Mouse (Mus musculus) heart, embryonic 13.5 days (tissue): ENCODE results near the gene Nod2. TPM values are rescaled to one million over a fixed set of nuclear protein-coding genes. Genes with fewer than 3 reads are reported as not detected.

ENCODE experiments used
- ATAC-seq: fragments of 200-750 bp; cut with Nextera tagmentation; 2 replicates; pipeline ENCODE4 v1.8.0; 2017; ENCODE audit warnings: moderate TSS enrichment; ENCODE audit not compliant: insufficient number of reproducible peaks, low FRiP score, low TSS enrichment; ENCODE audit errors: extremely low read depth
- H3K27ac ChIP-seq: fragments of 300-500 bp; sonication (generic); replicated peaks from 2 replicates; pipeline ENCODE4 v1.5.1; 2015; ENCODE audit warnings: moderate library complexity, mild to moderate bottlenecking, inconsistent platforms
- H3K27me3 ChIP-seq: fragments of 300-500 bp; sonication (generic); replicated peaks from 2 replicates; pipeline ENCODE4 v1.6.1; 2015; ENCODE audit warnings: mild to moderate bottlenecking, inconsistent platforms
- H3K36me3 ChIP-seq: fragments of 300-500 bp; sonication (generic); 2 replicates; pipeline ENCODE4 v1.6.1; 2015; ENCODE audit warnings: mild to moderate bottlenecking, inconsistent platforms
- H3K4me1 ChIP-seq: fragments of 300-500 bp; sonication (generic); 2 replicates; pipeline ENCODE4 v1.6.1; 2015; ENCODE audit warnings: inconsistent platforms
- H3K4me2 ChIP-seq: fragments of 300-500 bp; sonication (generic); 2 replicates; pipeline ENCODE4 v1.6.1; 2015; ENCODE audit warnings: inconsistent platforms, mild to moderate bottlenecking, moderate library complexity
- H3K4me3 ChIP-seq: fragments of 300-500 bp; sonication (generic); 2 replicates; pipeline ENCODE4 v1.5.1; 2015; ENCODE audit warnings: moderate library complexity, mild to moderate bottlenecking, inconsistent platforms
- H3K9ac ChIP-seq: fragments of 300-500 bp; sonication (generic); 2 replicates; pipeline ENCODE4 v1.6.1; 2015; ENCODE audit warnings: inconsistent platforms, mild to moderate bottlenecking, moderate library complexity
- H3K9me3 ChIP-seq: fragments of 300-500 bp; sonication (generic); 2 replicates; pipeline ENCODE4 v1.6.1; 2016; ENCODE audit warnings: inconsistent platforms
- WGBS: fragments of 180-500 bp; shearing (Covaris S2); methylation state at CpG from one replicate; pipeline ENCODE4 v1.1.7; 2015; ENCODE audit warnings: mixed read lengths; 5-methylcytosine and 5-hydroxymethylcytosine counted together
- polyA plus RNA-seq: library from polyadenylated mRNA; unstranded; fragments of >200 nt; fragmentation: Nextera tagmentation; extraction: Ambion mirVana; gene quantifications from 2 replicates; pipeline ENCODE4 v1.2.1, GENCODE M21; 2015

The Nod2 gene
- polyA plus RNA-seq = 0.05 and 0.08 TPM in 2 replicates

DNA sequence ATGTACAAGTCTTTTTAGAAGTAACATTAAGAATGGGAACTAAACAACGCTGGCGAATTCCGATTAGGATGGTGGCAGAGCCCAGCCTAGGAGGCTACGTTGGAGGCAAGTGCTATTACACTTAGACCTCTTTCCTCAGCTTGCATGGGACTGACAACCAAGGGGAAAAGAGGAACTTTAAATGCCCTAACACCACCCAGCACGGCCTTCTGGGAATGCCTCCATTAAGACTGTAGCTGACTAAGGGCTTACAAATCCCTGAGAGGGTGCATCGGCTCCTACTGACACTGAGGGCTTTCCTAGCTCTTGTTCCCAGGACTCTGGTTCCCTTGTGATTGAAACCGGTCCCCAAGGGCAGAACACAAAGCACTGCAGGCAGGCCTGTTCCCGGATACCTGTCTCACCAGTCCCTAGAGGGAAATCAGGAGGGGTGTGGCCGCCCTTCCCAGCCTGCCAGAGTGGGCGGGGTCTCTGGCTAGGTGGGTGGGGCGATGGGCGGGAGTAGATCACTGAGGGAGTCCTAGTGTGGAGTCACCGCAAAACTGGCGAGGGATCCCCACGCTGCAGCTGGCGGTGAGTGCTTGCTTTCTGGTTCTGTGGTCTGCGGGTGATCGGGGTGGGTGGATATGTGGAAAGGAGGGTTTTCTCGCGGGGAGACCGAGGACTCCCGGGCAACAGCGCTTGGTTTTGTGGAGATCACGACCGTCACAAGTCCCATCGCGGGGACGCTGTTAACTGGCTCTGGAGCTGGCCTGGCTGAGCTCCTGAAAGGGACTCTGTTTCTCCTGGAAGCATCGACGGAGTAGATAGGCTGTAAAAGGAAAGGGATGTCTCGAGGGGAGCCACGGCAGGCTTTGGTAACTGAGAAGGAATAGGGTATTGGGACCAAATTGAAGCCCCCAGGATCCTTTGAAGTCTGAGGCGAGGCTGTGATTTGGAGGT lies at the start of gene Nod2:
Gene Nod2 (plus strand): TSS at position 479 of the 942 bp plus-strand sequence.
- H3K27ac ChIP-seq = no peak within 1 kb of the TSS
- H3K4me3 ChIP-seq = peak within 1 kb of the TSS; percentile 48
- no peaks in the 10 kb centered on the region for H3K36me3 ChIP-seq
- H3K4me1 ChIP-seq = peaks cover 12% of the 10 kb centered on the region
- 9% methylated on average over 33 of the region's 33 CpGs for WGBS
- no peak; the same call in 1 of the 2 replicates for ATAC-seq
- peaks cover 29% of the 10 kb centered on the region for H3K27me3 ChIP-seq
- no peaks in the 10 kb centered on the region for H3K9me3 ChIP-seq
- peak within 1 kb of the TSS; percentile 45 for H3K9ac ChIP-seq
- peak within 1 kb of the TSS; percentile 75 for H3K4me2 ChIP-seq

DNA sequence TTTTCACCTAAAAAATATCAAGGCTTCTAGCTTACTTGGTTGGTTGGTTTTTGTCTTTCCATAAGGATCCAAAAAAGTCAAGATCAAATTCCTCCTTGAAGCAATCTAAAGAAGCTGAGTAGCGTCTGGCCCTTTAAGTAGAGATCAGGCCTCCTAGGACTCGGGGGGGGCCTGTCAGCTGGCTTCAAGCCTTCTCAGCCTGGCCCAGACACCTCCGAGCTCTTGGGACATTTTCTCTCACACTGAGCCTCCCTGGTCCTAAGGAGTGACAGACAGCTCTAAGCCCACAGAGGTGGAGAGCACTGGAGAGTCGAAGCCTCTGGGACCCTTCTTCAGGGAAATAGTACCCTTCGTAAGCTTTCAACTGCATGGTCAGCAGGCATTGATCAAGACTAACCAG lies 48.5 kb upstream of the Nod2 start:
- H3K9ac ChIP-seq = no peak overlapping the region
- peaks cover 8% of the 10 kb centered on the region; the same call in 1 of the 2 replicates for H3K9me3 ChIP-seq
- no peak overlapping the region for H3K4me3 ChIP-seq
- 0 out of 2 replicates have a peak, but pooled peaks cover 3% of the 10 kb centered on the region for H3K27me3 ChIP-seq
- no peak overlapping the region for H3K27ac ChIP-seq
- 60% methylated on average over 5 of the region's 5 CpGs for WGBS
- H3K4me2 ChIP-seq = no peak overlapping the region
- ATAC-seq = no peak
- H3K36me3 ChIP-seq = no peaks in the 10 kb centered on the region
- H3K4me1 ChIP-seq = no peaks in the 10 kb centered on the region

DNA sequence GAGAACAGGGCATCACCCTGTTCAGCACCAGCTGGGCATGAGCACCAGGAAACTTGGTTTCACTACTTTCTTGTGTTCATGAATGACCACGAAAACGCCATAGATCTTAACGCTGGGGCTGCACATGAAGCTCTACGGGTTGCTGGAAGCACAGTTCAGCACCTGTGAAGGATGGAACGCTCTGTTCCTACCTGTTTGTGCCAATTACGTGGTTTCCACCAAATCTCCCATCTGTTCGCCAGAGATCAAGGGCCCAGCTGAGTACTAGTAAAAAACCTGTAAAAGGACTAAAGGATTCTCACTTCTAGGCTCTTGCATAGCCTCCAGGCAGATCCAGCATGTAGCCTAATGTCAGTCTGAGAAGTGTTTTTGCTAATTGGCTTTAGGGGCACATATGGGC lies 47.6 kb upstream of the Nod2 start:
- peaks cover 8% of the 10 kb centered on the region; the same call in 1 of the 2 replicates for H3K9me3 ChIP-seq
- H3K4me1 ChIP-seq = peaks cover 7% of the 10 kb centered on the region
- no peaks in the 10 kb centered on the region for H3K36me3 ChIP-seq
- ATAC-seq = no peak
- 75% methylated on average over 7 of the region's 7 CpGs for WGBS
- no peak overlapping the region for H3K27ac ChIP-seq
- H3K4me2 ChIP-seq = no peak overlapping the region
- no peak overlapping the region for H3K4me3 ChIP-seq
- 0 out of 2 replicates have a peak, but pooled peaks cover 3% of the 10 kb centered on the region for H3K27me3 ChIP-seq
- no peak overlapping the region for H3K9ac ChIP-seq

DNA sequence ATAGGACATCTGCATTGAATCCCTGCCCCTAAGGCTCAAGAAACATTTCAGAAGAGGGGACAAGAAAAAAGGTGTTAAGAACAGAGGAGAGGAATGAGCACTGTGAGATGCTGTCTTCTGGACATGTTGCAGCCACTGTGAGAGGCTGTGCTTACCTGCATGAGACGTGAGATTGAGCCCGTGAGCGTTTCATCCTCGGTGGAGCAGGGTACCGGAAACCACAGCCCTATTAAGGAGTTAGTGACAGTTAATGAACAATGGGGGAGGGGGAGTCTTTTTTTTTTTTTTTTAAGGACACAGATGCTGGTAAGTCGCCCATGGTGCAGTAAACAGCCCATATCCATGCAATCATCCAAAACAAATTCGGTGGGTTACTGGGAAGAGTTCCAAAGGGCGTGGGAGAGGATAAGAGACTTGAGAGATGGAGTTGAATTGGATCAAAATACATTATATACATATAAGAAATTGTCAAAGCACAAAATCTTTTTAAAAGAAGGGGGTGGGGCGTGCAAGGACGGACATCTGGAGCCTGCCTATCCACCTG lies 43.6 kb upstream of the Nod2 start:
- Histone ChIP-seq H3K4me3 (peak overlapping the region; percentile 30), H3K4me1 (peaks cover 17% of the 10 kb centered on the region), H3K9ac (no peak overlapping the region), H3K4me2 (peak overlapping the region; percentile 56), H3K27me3 (0 out of 2 replicates have a peak, but pooled peaks cover 3% of the 10 kb centered on the region), H3K27ac (no peak overlapping the region), H3K9me3 (peaks cover 8% of the 10 kb centered on the region; the same call in 1 of the 2 replicates), H3K36me3 (no peaks in the 10 kb centered on the region)
- no peak for ATAC-seq
- WGBS = 16% methylated on average over 10 of the region's 10 CpGs

DNA sequence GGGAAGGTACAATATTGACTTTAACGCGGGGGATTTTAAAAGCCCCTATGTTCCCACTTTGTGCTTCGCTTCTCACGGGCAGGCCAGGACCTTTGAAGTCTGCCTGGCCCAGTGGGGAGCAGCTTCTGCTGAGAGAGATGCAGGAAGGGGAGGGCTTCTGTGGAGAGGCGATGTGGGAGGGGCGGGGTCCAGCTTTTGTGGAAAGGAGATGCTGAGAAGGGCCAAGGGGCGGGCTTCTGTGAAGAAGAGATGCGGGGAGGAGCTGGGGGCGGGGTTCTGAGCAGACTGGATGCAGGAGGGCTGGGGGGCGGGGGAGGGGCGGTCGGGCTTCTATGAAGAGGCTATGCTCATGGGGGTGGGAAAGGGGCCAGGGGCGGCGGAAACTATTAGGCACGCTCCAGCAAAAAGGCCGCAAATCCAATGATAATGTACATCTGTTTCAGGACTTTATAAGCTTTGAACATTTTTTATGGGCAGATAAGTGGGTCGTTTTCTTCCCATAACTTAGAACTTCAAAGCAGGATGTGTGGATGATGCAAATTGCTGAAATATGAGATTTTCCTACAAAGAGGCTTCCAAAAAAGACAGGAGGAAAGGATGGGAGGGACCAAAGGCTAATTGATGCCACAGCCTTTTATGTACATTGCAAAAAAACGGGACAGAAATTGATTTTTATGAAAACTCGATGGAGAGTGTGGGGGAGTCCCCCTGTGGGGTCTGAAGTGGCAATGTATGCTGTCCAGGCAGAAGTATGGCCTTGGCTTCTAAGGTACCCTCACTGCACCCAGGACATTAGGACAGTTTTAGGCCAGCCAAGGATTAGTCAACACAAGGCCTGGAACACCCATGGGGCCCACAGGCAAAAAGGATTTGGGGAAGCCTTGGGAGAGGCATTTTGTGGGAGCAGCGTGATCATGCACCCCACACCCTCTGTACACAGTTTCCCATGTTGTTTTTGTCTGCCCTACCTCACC lies 42.8 kb upstream of the Nod2 start:
- peak overlapping the region; percentile 56 for H3K4me2 ChIP-seq
- H3K27me3 ChIP-seq = 0 out of 2 replicates have a peak, but pooled peaks cover 3% of the 10 kb centered on the region
- ATAC-seq = peak; percentile 22; the same call in 1 of the 2 replicates
- H3K4me3 ChIP-seq = peak overlapping the region; percentile 30
- no peak overlapping the region for H3K27ac ChIP-seq
- WGBS = 11% methylated on average over 18 of the region's 20 CpGs
- H3K9me3 ChIP-seq = peaks cover 8% of the 10 kb centered on the region; the same call in 1 of the 2 replicates
- H3K4me1 ChIP-seq = peaks cover 17% of the 10 kb centered on the region
- H3K9ac ChIP-seq = no peak overlapping the region
- H3K36me3 ChIP-seq = no peaks in the 10 kb centered on the region

DNA sequence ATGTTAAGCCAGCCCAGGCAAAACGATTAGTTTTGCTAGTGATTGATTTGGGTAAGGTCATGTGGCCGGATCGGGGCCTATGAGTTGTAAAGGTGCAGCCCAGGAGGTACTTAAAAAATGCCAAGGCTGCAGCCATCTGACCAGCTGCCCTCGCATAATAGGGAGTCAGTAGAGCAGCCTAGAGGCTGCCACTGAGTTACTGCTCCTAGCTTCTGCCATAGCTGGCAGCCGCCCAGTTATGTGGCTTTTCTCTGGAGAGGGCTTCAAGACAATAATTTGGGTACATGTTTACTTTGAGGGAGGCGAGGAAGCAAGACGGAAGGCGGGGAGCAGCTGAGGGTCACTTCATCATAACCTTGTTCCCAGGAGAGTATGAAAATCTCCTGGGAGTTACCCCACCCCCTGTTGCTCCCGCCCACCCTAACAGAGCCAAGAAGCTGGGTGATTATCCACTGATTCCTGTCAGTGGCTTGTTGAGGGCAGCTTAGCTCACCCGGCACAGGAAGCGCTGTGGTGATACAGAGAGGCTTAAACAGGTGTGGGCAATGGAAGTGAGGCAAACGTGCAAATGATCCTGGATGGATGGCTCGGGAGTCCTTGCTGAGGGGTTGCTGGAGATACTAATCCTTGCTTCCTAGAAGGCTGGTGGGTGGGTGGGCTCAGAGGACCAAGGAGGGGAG lies 41.6 kb upstream of the Nod2 start:
- H3K4me2 ChIP-seq = no peak overlapping the region
- peaks cover 17% of the 10 kb centered on the region for H3K4me1 ChIP-seq
- H3K27ac ChIP-seq = no peak overlapping the region
- peaks cover 8% of the 10 kb centered on the region; the same call in 1 of the 2 replicates for H3K9me3 ChIP-seq
- no peak overlapping the region for H3K4me3 ChIP-seq
- 50% methylated on average over 13 of the region's 13 CpGs for WGBS
- ATAC-seq = no peak
- no peak overlapping the region for H3K9ac ChIP-seq
- H3K27me3 ChIP-seq = 0 out of 2 replicates have a peak, but pooled peaks cover 9% of the 10 kb centered on the region
- no peaks in the 10 kb centered on the region for H3K36me3 ChIP-seq

DNA sequence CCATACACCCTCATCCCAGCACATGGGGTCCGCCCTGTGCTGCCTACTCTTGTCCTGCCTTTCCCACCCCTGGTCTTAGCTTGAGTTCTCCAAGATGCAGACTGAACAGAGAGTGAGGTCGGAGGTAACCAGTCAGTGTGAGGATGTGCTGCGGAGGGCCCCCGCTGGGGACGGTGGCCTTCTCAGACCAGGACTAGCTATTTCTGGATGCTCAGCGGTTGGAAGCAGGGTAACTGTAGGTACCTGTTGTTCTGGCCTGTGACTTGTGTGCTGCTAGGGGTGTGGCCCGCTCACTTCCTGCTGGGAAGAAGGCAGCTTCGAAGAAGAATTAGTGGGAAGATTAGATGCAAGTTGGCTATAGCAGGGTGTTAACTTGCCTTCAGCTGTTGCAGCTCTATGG lies 38.1 kb upstream of the Nod2 start:
- no peak for ATAC-seq

DNA sequence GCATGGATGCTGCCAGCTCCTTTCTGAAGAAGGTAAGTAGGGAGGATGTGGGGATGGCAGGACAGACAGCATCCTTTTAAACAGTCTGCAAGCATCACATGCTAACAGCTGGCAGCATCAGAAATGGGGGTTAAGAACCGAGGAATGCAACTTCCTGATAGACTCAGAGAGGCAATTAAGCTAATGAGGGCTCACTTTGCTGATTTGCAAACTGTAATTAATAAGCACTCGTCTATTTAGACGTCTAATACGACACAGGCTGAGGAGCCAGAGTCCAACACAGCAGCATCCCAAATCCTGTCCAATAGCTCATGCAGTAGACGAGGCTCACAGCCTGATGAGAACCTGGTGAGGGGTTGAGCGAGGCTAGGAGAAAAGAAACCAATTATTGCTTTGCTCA lies 36.8 kb upstream of the Nod2 start:
- Histone ChIP-seq H3K9ac (no peak overlapping the region), H3K4me3 (no peak overlapping the region)
- 69% methylated on average over 6 of the region's 6 CpGs for WGBS

More for the DNA sequence above, 38.1 kb upstream of the Nod2 start:
- H3K36me3 ChIP-seq = no peaks in the 10 kb centered on the region
- H3K9ac ChIP-seq = no peak overlapping the region
- H3K9me3 ChIP-seq = no peaks in the 10 kb centered on the region
- no peak overlapping the region for H3K4me3 ChIP-seq
- no peak overlapping the region for H3K4me2 ChIP-seq
- peaks cover 20% of the 10 kb centered on the region; the same call in 1 of the 2 replicates for H3K27me3 ChIP-seq
- H3K27ac ChIP-seq = no peak overlapping the region
- H3K4me1 ChIP-seq = peaks cover 12% of the 10 kb centered on the region
- 63% methylated on average over 8 of the region's 8 CpGs for WGBS

DNA sequence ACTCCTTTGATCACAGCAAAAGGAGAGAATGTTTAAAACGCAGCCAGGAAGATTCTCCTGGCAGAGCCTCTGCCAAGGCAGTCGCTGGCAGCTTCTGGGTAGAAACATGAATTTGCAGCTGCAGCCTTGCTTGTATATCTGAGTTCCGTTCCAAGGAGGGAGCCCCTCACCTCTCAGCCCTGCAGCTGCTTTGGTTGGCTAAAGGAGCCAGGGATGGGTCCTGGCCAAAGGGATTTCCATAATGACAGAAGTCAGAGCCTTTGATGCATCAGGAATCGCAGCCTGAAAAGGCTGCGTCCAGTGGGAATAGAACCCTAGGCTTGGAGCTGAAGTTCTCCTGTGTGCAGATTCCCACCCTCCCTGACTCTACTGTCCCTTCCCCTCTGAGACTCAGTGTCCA lies 32.1 kb upstream of the Nod2 start:
- ATAC-seq = no peak
- Histone ChIP-seq H3K4me1 (no peaks in the 10 kb centered on the region), H3K27ac (no peak overlapping the region), H3K27me3 (peaks cover 42% of the 10 kb centered on the region), H3K4me2 (no peak overlapping the region), H3K4me3 (no peak overlapping the region), H3K9me3 (no peaks in the 10 kb centered on the region), H3K36me3 (no peaks in the 10 kb centered on the region), H3K9ac (no peak overlapping the region)
- 63% methylated on average over 5 of the region's 5 CpGs for WGBS

More for the DNA sequence above, 36.8 kb upstream of the Nod2 start:
- Histone ChIP-seq H3K9me3 (no peaks in the 10 kb centered on the region), H3K4me2 (no peak overlapping the region), H3K36me3 (no peaks in the 10 kb centered on the region), H3K4me1 (peaks cover 5% of the 10 kb centered on the region), H3K27me3 (peaks cover 32% of the 10 kb centered on the region), H3K27ac (no peak overlapping the region)
- ATAC-seq = no peak

DNA sequence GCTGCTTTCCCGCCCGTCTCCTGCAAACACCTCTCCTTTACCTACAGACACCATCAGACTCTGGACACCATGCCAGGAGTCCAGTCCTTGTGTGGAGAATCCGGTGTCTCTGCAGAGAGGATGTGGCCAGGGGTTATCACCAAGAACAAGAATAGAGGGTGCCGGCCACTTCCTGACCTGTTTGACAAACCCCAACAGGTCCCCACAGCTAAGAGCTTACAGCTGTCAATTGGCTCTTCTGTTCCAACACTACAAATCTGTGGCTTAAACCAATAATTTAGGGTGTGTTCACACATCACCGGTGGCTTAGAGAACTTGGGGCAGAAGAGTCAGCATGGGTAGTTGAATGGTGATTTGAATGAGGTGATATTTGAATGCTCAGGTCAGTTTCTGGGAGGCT lies 28.5 kb upstream of the Nod2 start:
- Histone ChIP-seq H3K27me3 (peaks cover 58% of the 10 kb centered on the region), H3K4me2 (no peak overlapping the region), H3K36me3 (no peaks in the 10 kb centered on the region), H3K4me3 (no peak overlapping the region), H3K27ac (no peak overlapping the region), H3K9me3 (no peaks in the 10 kb centered on the region), H3K9ac (no peak overlapping the region; the same call in 1 of the 2 replicates), H3K4me1 (peaks cover 4% of the 10 kb centered on the region; the same call in 1 of the 2 replicates)
- 60% methylated on average over 5 of the region's 5 CpGs for WGBS
- no peak for ATAC-seq
